Mouse (Mus musculus): ENCODE measurements around the gene Git2. TPM values are rescaled to one million over a fixed set of nuclear protein-coding genes. Genes with fewer than 3 reads are reported as not detected.
A peak's percentile ranks its signal among the peaks of the same experiment; 100 is the strongest.

Git2 gene
- polyA plus RNA-seq, 1 experiment from 2014 or later: 28.1 TPM

GRCm38 (mm10) chr5:114796299-114797012 is 21.1 kb upstream of the Git2 start:
- Histone ChIP-seq H3K27me3 (replicated peaks) (no peaks in the 10 kb centered on the region), H3K9me3 (no peaks in the 10 kb centered on the region), H3K4me3 (peak overlapping the region; percentile 49), H3K36me3 (peaks cover 73% of the 10 kb centered on the region), H3K9ac (peak overlapping the region; percentile 72), H3K4me1 (peaks cover 30% of the 10 kb centered on the region), H3K27ac (replicated peaks) (0 out of 2 replicates have a peak overlapping the region, but pooled peaks have one; percentile 21), H3K4me2 (peak overlapping the region; percentile 76)
- peak; percentile 56; the same call in 1 of the 2 replicates for ATAC-seq (ENCODE audit: extremely low read depth, insufficient number of reproducible peaks, low FRiP score, low TSS enrichment)
- WGBS: 7% methylated on average over 40 of the region's 40 CpGs

GRCm38 (mm10) chr5:114795653-114796052 is 20.3 kb upstream of the Git2 start:
- peaks cover 30% of the 10 kb centered on the region for H3K4me1 ChIP-seq

GRCm38 (mm10) chr5:114795231-114795630 is 19.9 kb upstream of the Git2 start:
- Histone ChIP-seq H3K36me3 (peaks cover 72% of the 10 kb centered on the region), H3K9me3 (no peaks in the 10 kb centered on the region), H3K4me2 (no peak overlapping the region), H3K27ac (replicated peaks) (no peak overlapping the region), H3K4me1 (peaks cover 30% of the 10 kb centered on the region), H3K9ac (no peak overlapping the region), H3K4me3 (no peak overlapping the region), H3K27me3 (replicated peaks) (no peaks in the 10 kb centered on the region)
- no peak for ATAC-seq (ENCODE audit: extremely low read depth, insufficient number of reproducible peaks, low FRiP score, low TSS enrichment)
- WGBS: 23% methylated on average over 9 of the region's 9 CpGs

More at GRCm38 (mm10) chr5:114795653-114796052, 20.3 kb upstream of the Git2 start:
- no peaks in the 10 kb centered on the region for H3K27me3 ChIP-seq (replicated peaks)
- no peak overlapping the region for H3K4me2 ChIP-seq
- H3K9me3 ChIP-seq: no peaks in the 10 kb centered on the region
- no peak overlapping the region for H3K9ac ChIP-seq
- peaks cover 73% of the 10 kb centered on the region for H3K36me3 ChIP-seq
- no peak overlapping the region for H3K4me3 ChIP-seq
- no peak for ATAC-seq (ENCODE audit: extremely low read depth, insufficient number of reproducible peaks, low FRiP score, low TSS enrichment)
- WGBS: 56% methylated on average over 9 of the region's 9 CpGs
- no peak overlapping the region for H3K27ac ChIP-seq (replicated peaks)

GRCm38 (mm10) chr5:114794609-114795008 is 19.3 kb upstream of the Git2 start:
- ATAC-seq (ENCODE audit: extremely low read depth, insufficient number of reproducible peaks, low FRiP score, low TSS enrichment): no peak
- H3K27ac ChIP-seq (replicated peaks): no peak overlapping the region

GRCm38 (mm10) chr5:114793317-114793716 is 18.0 kb upstream of the Git2 start:
- WGBS: 75% methylated on average over 7 of the region's 7 CpGs
- Histone ChIP-seq H3K27me3 (replicated peaks) (no peaks in the 10 kb centered on the region), H3K27ac (replicated peaks) (no peak overlapping the region), H3K9ac (no peak overlapping the region), H3K4me2 (no peak overlapping the region), H3K36me3 (peaks cover 67% of the 10 kb centered on the region), H3K4me3 (no peak overlapping the region), H3K4me1 (peaks cover 30% of the 10 kb centered on the region), H3K9me3 (no peaks in the 10 kb centered on the region)
- ATAC-seq (ENCODE audit: extremely low read depth, insufficient number of reproducible peaks, low FRiP score, low TSS enrichment): no peak

More at GRCm38 (mm10) chr5:114794609-114795008, 19.3 kb upstream of the Git2 start:
- Histone ChIP-seq H3K4me1 (peaks cover 30% of the 10 kb centered on the region), H3K4me2 (no peak overlapping the region), H3K27me3 (replicated peaks) (no peaks in the 10 kb centered on the region), H3K36me3 (peaks cover 67% of the 10 kb centered on the region), H3K4me3 (no peak overlapping the region), H3K9me3 (no peaks in the 10 kb centered on the region), H3K9ac (no peak overlapping the region)
- WGBS: 63% methylated on average over 4 of the region's 4 CpGs

GRCm38 (mm10) chr5:114785196-114785595 is 9.9 kb upstream of the Git2 start:
- Histone ChIP-seq H3K27ac (replicated peaks) (peak overlapping the region; percentile 82), H3K4me3 (no peak overlapping the region), H3K4me2 (peak overlapping the region; percentile 18), H3K36me3 (peaks cover 42% of the 10 kb centered on the region), H3K9ac (peak overlapping the region; percentile 66; the same call in 1 of the 2 replicates), H3K9me3 (no peaks in the 10 kb centered on the region), H3K4me1 (peaks cover 54% of the 10 kb centered on the region), H3K27me3 (replicated peaks) (no peaks in the 10 kb centered on the region)
- WGBS: 83% methylated on average over 4 of the region's 5 CpGs
- ATAC-seq (ENCODE audit: extremely low read depth, insufficient number of reproducible peaks, low FRiP score, low TSS enrichment): no peak

GRCm38 (mm10) chr5:114784622-114785165 is 9.4 kb upstream of the Git2 start:
- Histone ChIP-seq H3K36me3 (peaks cover 41% of the 10 kb centered on the region), H3K9ac (peak overlapping the region; percentile 66; the same call in 1 of the 2 replicates), H3K4me1 (peaks cover 59% of the 10 kb centered on the region), H3K4me3 (no peak overlapping the region), H3K4me2 (peak overlapping the region; percentile 18), H3K27me3 (replicated peaks) (no peaks in the 10 kb centered on the region), H3K9me3 (no peaks in the 10 kb centered on the region), H3K27ac (replicated peaks) (peak overlapping the region; percentile 82)
- WGBS: 40% methylated on average over 16 of the region's 16 CpGs
- no peak for ATAC-seq (ENCODE audit: extremely low read depth, insufficient number of reproducible peaks, low FRiP score, low TSS enrichment)

- no peaks in the 10 kb centered on the region for H3K9me3 ChIP-seq
- no peak for ATAC-seq (ENCODE audit: extremely low read depth, insufficient number of reproducible peaks, low FRiP score, low TSS enrichment)
- no peak overlapping the region for H3K4me2 ChIP-seq
- H3K9ac ChIP-seq: no peak overlapping the region
- H3K27me3 ChIP-seq (replicated peaks): no peaks in the 10 kb centered on the region
- 58% methylated on average over 12 of the region's 12 CpGs for WGBS
- 0 out of 2 replicates have a peak overlapping the region, but pooled peaks have one; percentile 26 for H3K27ac ChIP-seq (replicated peaks)
- H3K4me3 ChIP-seq: no peak overlapping the region
- H3K4me1 ChIP-seq: peaks cover 66% of the 10 kb centered on the region
- peaks cover 30% of the 10 kb centered on the region for H3K36me3 ChIP-seq
Measured at GRCm38 (mm10) chr5:114783405-114784163, 8.3 kb upstream of the Git2 start.

- H3K27ac ChIP-seq (replicated peaks): no peak overlapping the region
- whole genome bisulfite sequencing: 62% methylated on average over 9 of the region's 9 CpGs
- no peak overlapping the region for H3K4me3 ChIP-seq
- H3K27me3 ChIP-seq (replicated peaks): no peaks in the 10 kb centered on the region
- H3K36me3 ChIP-seq: peaks cover 24% of the 10 kb centered on the region
- H3K9ac ChIP-seq: no peak overlapping the region
- no peak overlapping the region for H3K4me2 ChIP-seq
- ATAC-seq (ENCODE audit: extremely low read depth, insufficient number of reproducible peaks, low FRiP score, low TSS enrichment): no peak
- H3K9me3 ChIP-seq: no peaks in the 10 kb centered on the region
- peaks cover 66% of the 10 kb centered on the region for H3K4me1 ChIP-seq
Measured at GRCm38 (mm10) chr5:114782991-114783390, 7.7 kb upstream of the Git2 start.

- WGBS: 80% methylated on average over 7 of the region's 7 CpGs
Measured at GRCm38 (mm10) chr5:114780912-114781311, 5.6 kb upstream of the Git2 start.

GRCm38 (mm10) chr5:114779956-114780489 is 4.7 kb upstream of the Git2 start:
- peaks cover 72% of the 10 kb centered on the region for H3K4me1 ChIP-seq
- H3K36me3 ChIP-seq: no peaks in the 10 kb centered on the region
- H3K27me3 ChIP-seq (replicated peaks): no peaks in the 10 kb centered on the region
- H3K9me3 ChIP-seq: no peaks in the 10 kb centered on the region
- H3K9ac ChIP-seq: no peak overlapping the region; the same call in 1 of the 2 replicates
- H3K4me3 ChIP-seq: no peak overlapping the region
- no peak for ATAC-seq (ENCODE audit: extremely low read depth, insufficient number of reproducible peaks, low FRiP score, low TSS enrichment)
- 44% methylated on average over 7 of the region's 7 CpGs for WGBS
- no peak overlapping the region for H3K4me2 ChIP-seq
- H3K27ac ChIP-seq (replicated peaks): no peak overlapping the region

More at GRCm38 (mm10) chr5:114780912-114781311, 5.6 kb upstream of the Git2 start:
- Histone ChIP-seq H3K4me1 (peaks cover 73% of the 10 kb centered on the region), H3K4me2 (no peak overlapping the region), H3K36me3 (peaks cover 3% of the 10 kb centered on the region; the same call in 1 of the 2 replicates), H3K9me3 (no peaks in the 10 kb centered on the region), H3K9ac (no peak overlapping the region), H3K27me3 (replicated peaks) (no peaks in the 10 kb centered on the region), H3K27ac (replicated peaks) (no peak overlapping the region), H3K4me3 (no peak overlapping the region)
- no peak for ATAC-seq (ENCODE audit: extremely low read depth, insufficient number of reproducible peaks, low FRiP score, low TSS enrichment)

Measured in heart, embryonic 13.5 days (tissue).